In genomic region chr1:158215581-158215980, GRCm38 (mm10) we compare ENCODE assay signal across 23 mouse cellular contexts.
A peak's percentile ranks its signal among the peaks of the same experiment; 100 is the strongest.
DNase-seq lines count a peak whose midpoint lies in the region; ATAC-seq lines count a peak whose summit lies in the region.
"Had no signal": no experiment of that assay in that cellular context is flagged by ENCODE, and none has a peak within 500 bp of the region (broad histone marks: within the 10 kb centered on the region; RNA-seq: fewer than 3 reads in every experiment).

No protein-coding gene starts in this region.

- H3K4me1 ChIP-seq in heart, embryonic 11.5 days (ENCODE audit: control insufficient read depth, insufficient read depth, low read length) = no peaks in the 10 kb centered on the region
- peaks cover 6% of the 10 kb centered on the region for H3K4me1 ChIP-seq in midbrain, embryonic 13.5 days (replicated peaks)

- no peaks in the 10 kb centered on the region for H3K27me3 ChIP-seq in heart, embryonic 11.5 days (ENCODE audit: control insufficient read depth, insufficient read depth, low read length)
- no peaks in the 10 kb centered on the region for H3K27me3 ChIP-seq in midbrain, embryonic 13.5 days
- H3K27me3 ChIP-seq: CH12.LX; embryonic facial prominence, embryonic 12.5 days; forebrain, embryonic 13.5 days; forebrain, embryonic 15.5 days; Patski had no signal

- no peak overlapping the region for H3K4me2 ChIP-seq in heart, embryonic 11.5 days
- no peak overlapping the region for H3K4me2 ChIP-seq in midbrain, embryonic 13.5 days (replicated peaks)
- H3K4me2 ChIP-seq: embryonic facial prominence, embryonic 12.5 days; forebrain, embryonic 13.5 days; forebrain, embryonic 15.5 days had no signal

- no peaks in the 10 kb centered on the region for H3K9me3 ChIP-seq in heart, embryonic 11.5 days (replicated peaks; ENCODE audit: control insufficient read depth, low read length)
- no peaks in the 10 kb centered on the region for H3K9me3 ChIP-seq in midbrain, embryonic 13.5 days
- H3K9me3 ChIP-seq: embryonic facial prominence, embryonic 10.5 days; embryonic facial prominence, embryonic 12.5 days; forebrain, embryonic 13.5 days; forebrain, embryonic 15.5 days had no signal

- no peak for ATAC-seq in heart, embryonic 11.5 days (replicated peaks; ENCODE audit: insufficient number of reproducible peaks, low FRiP score, low TSS enrichment)
- no peak for ATAC-seq in midbrain, embryonic 13.5 days
- ATAC-seq: activated CD4-positive, CD25-positive, alpha-beta regulatory T cell, adult 4 months; CD4-positive, CD25-positive, alpha-beta regulatory T cell, adult 4 months; forebrain, embryonic 13.5 days; forebrain, embryonic 15.5 days; forebrain, postnatal 0 days; Patski had no signal

- H3K36me3 ChIP-seq in heart, embryonic 11.5 days (ENCODE audit: control insufficient read depth, insufficient read depth, low read length) = no peaks in the 10 kb centered on the region
- no peaks in the 10 kb centered on the region for H3K36me3 ChIP-seq in midbrain, embryonic 13.5 days
- H3K36me3 ChIP-seq: embryonic facial prominence, embryonic 10.5 days; embryonic facial prominence, embryonic 12.5 days; forebrain, embryonic 15.5 days; G1E had no signal

- no peak overlapping the region for H3K4me3 ChIP-seq in heart, embryonic 11.5 days (ENCODE audit: low read depth, low read length)
- no peak overlapping the region for H3K4me3 ChIP-seq in midbrain, embryonic 13.5 days (replicated peaks)
- H3K4me3 ChIP-seq: embryonic facial prominence, embryonic 10.5 days; embryonic facial prominence, embryonic 12.5 days; forebrain, embryonic 13.5 days; forebrain, embryonic 15.5 days had no signal

- peak; percentile 18 for DNase-seq in heart, adult 11 months
- DNase-seq in R1 (ENCODE audit: low read depth, low spot score) = peak; percentile 64
- no peak for DNase-seq in adrenal gland, postnatal 36 days
- DNase-seq: adrenal gland, postnatal 10 days; adrenal gland, postnatal 25 days; B cell, adult 2 months; cerebellum, adult 11-12 months; cerebellum, adult 2 months; cerebellum, adult 9-10 months; cerebellum, postnatal 10 days; cerebellum, postnatal 25 days; forebrain, postnatal 0 days had no signal

- no peak overlapping the region for H3K9ac ChIP-seq in heart, embryonic 11.5 days (ENCODE audit: low read depth, low read length)
- H3K9ac ChIP-seq in midbrain, embryonic 13.5 days (replicated peaks) = no peak overlapping the region
- H3K9ac ChIP-seq: embryonic facial prominence, embryonic 12.5 days; forebrain, embryonic 13.5 days; forebrain, embryonic 15.5 days; forebrain, postnatal 0 days had no signal

- H3K27ac ChIP-seq in heart, embryonic 11.5 days (ENCODE audit: low read depth, low read length) = no peak overlapping the region
- no peak overlapping the region for H3K27ac ChIP-seq in midbrain, embryonic 13.5 days
- H3K27ac ChIP-seq: embryonic facial prominence, embryonic 10.5 days; embryonic facial prominence, embryonic 12.5 days; forebrain, embryonic 13.5 days; forebrain, embryonic 15.5 days had no signal

- WGBS in heart, embryonic 11.5 days (ENCODE audit: insufficient replicate concordance) = 74% methylated on average over 9 of the region's 9 CpGs
- WGBS in midbrain, embryonic 13.5 days = 81% methylated on average over 9 of the region's 9 CpGs

Comparison
In these comparisons a context has a peak if more than half of its experiments do, and no peak if none do; other contexts are left out.
1. DNase-seq: peak in heart, adult 11 months (single experiment) and R1 (single experiment); none in adrenal gland, postnatal 36 days (0 of 2).